Mouse (Mus musculus) left cerebral cortex, adult 2 months (tissue): ENCODE measurements around the gene Vmn1r84. TPM values are rescaled to one million over a fixed set of nuclear protein-coding genes. Genes with fewer than 3 reads are reported as not detected.

Source experiments
- DNase-seq, 2 experiments: peaks; one replicate each; pipeline ENCODE4 v3.0.0; 2021 to 2022; ENCODE audit warnings: low spot score in 2 of 2, mixed read lengths in 1 of 2; ENCODE audit errors: extremely low spot score in 1 of 2
- H3K27ac ChIP-seq: fragments of 200-600 bp; 2 replicates; pipeline ENCODE4 v1.8.1; 2022
- H3K4me3 ChIP-seq: fragments of 200-600 bp; 2 replicates; pipeline ENCODE4 v1.8.1; 2022
- CTCF ChIP-seq: fragments of 200-600 bp; IDR thresholded peaks from 2 replicates; pipeline ENCODE4 v1.8.1; 2022; ENCODE audit warnings: antibody characterized with exemption, mild to moderate bottlenecking, moderate library complexity
- intact Hi-C: fragments of 180-260 bp; cut with DNase I; formaldehyde crosslinking; loops from one replicate; pipeline ENCODE4 v1.15.1; 2025
- long read RNA-seq, 2 experiments: library from polyadenylated mRNA; stranded (forward); transcript quantifications; one replicate each; pipeline ENCODE4 v2.0.0; 2021; ENCODE audit warnings: borderline mapping rate in 2 of 2
- microRNA-seq, 2 experiments: library from miRNA; unstranded; fragments of <30 nt; microRNA quantifications; one replicate each; pipeline ENCODE4 v1.2.0; 2021
- total RNA-seq, 2 experiments: library from RNA; stranded (reverse); gene quantifications; 2 replicates each; pipeline ENCODE4 v1.2.3; 2021

The Vmn1r84 gene
- not detected for total RNA-seq
- long read RNA-seq, experiment 1, result 0 reads
- long read RNA-seq, experiment 2, result 0 reads

- Histone ChIP-seq H3K4me3 (no peak within 1 kb of the TSS), H3K27ac (no peak within 1 kb of the TSS)
- DNase-seq, result no peak
- intact Hi-C loops, result no loop called here
- no peak for TF ChIP-seq CTCF
Observed at GRCm38 (mm10) chr7:12369173-12369572, at the start of gene Vmn1r84. Gene Vmn1r84, minus strand, starts transcription at chr7:12369273.

GRCm38 (mm10) chr7:12329381-12329780 lies 39.7 kb downstream of the Vmn1r84 start, which contains the start of gene Vmn1r83:
Gene Vmn1r83, minus strand, starts transcription at chr7:12329481.
- intact Hi-C loops, result no loop called here
- Histone ChIP-seq H3K4me3 (no peak within 1 kb of the TSS), H3K27ac (no peak within 1 kb of the TSS)
- no peak for TF ChIP-seq CTCF
- DNase-seq, result no peak

Small RNA genes lying within 50 kb of the gene (microRNA-seq; reads per million reads assigned to microRNA genes)
- gene Gm23521, result 0 reads per million in 2 experiments

Other genes starting within 250 kb of the Vmn1r84 start
- gene Vmn1r78, start 219.0 kb downstream of the Vmn1r84 start, total RNA-seq, result not detected
- not detected for gene Vmn1r79, start 198.0 kb downstream of the Vmn1r84 start, total RNA-seq
- gene Vmn1r80, start 180.0 kb downstream of the Vmn1r84 start, total RNA-seq, result not detected
- gene Vmn1r81, start 101.0 kb downstream of the Vmn1r84 start, total RNA-seq, result under 1 TPM in 1 of 2 experiments, not detected in 1; 0.05 TPM
- not detected for gene Vmn1r82, start 68.8 kb downstream of the Vmn1r84 start, total RNA-seq
- gene Vmn1r83, start 39.8 kb downstream of the Vmn1r84 start, total RNA-seq, result under 1 TPM in 1 of 2 experiments, not detected in 1; 0.11 TPM
- gene Zfp551, start 53.5 kb upstream of the Vmn1r84 start, total RNA-seq, result 1 to 10 TPM; 8.6 to 8.7 TPM
- gene Zfp606, start 109.0 kb upstream of the Vmn1r84 start, total RNA-seq, result 10 to 100 TPM; 13.4 to 15.1 TPM
- not detected for gene 2900092C05Rik, start 143.2 kb upstream of the Vmn1r84 start, total RNA-seq
- under 1 TPM; 0.05 TPM for gene Vmn2r53, start 239.5 kb upstream of the Vmn1r84 start, total RNA-seq